Mouse (Mus musculus): ENCODE results near the gene Dtnb.
A peak's percentile ranks its signal among the peaks of the same experiment; 100 is the strongest.
"Not testable (repeated sequence)": the region's sequence is repeated elsewhere in the genome, so short reads cannot be mapped to it uniquely, and the experiment has no call there.

Gene Dtnb

DNA sequence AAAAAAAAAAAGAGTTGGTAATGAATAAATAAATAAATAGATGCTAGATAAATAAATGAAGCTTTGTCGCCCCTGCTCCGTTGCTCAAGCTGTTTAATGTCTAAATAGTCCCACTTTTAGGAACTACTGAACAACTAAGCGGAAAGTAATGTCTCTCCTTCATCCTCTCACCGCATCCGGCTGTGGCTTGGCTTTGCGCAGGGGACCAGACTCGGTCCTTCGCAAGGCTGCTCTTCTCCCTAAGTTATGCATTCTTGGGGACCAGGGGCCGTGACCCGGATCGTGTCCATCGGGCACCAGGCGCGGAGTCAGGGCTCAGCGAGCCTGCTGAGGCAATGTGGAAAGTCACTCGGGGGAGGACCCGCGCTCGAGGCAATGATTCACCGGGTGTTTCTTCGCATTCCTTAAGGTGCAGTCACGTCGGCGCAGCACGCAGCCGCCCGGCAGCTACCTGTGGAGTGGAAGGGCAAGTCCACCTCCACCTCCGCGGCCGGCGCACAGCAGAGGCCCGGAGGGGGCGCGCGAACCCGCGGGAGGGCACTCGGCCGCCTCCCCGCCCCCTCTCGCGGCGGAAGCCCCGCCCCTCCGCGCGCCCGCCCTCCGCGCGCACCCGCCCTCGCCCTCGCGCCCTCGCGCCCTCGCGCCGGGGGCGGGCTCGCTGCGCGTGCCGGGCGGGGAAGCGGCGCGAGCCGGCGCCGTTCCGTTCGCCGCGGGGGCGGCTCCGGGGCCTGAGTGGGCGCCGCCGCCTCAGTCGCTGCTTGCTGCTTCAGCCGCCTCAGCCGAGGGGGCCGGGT is at the start of gene Dtnb:
Gene Dtnb, plus strand, starts transcription at position 595 of the 794 bp plus-strand sequence.
- DNase-seq, result peak; percentile 77 to 82

DNA sequence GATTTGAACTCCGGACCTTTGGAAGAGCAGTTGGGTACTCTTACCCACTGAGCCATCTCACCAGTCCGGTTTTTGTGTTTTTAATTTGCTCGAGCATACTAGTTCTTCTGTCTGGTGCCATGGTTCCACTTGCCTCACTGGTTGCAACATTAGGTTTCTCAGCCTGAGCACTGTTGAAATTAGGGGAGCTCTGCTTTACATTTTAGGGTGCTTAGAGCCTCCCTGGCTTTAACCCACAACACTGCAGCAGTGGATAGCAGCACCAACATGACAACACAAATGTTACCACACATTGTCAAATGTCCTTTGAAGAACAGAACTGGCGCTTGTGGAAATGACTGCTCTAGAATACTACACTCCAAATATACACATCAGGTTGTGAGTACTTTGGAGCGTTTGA is 46.6 kb upstream of the Dtnb start:
- DNase-seq, result no peak

DNA sequence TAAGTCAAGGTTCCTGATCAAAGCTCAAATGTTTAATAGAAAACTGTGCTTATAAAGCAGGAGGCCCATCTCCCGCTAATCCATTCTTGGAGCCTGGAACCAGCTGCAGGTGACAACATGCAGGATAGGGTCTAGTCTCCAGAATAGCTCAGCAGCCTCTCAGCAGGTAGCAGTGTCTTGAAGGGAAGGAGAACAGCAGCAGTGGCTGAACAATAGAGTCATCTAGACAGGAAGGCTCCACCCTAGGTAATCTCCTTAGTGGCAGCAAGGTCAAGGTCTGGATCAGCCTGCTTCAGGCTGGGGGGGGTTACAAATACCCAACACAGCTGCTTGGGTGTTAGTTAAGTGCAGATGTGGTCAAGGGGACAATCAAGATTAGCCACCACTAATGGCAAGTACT is 36.7 kb upstream of the Dtnb start:
- not testable (repeated sequence) for DNase-seq

DNA sequence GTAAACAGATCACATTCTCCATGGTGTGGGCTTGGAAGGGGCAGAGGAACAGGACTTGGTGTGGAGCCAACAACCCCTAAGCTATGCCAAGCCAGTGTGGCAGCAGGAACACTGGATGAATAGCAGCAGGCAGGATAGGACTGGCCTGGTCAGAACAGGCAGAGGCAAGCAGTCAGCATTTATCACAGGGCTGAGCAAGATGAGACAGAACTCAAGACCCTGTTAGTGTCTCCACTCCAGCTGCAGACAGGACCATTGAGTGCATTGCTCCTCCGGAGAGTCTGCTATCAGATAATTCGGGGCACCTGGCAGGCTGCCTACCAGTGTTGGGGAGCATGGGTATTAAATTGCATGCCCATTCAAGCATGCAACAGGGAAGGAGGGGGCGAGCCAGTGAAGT is 34.6 kb upstream of the Dtnb start:
- no peak for DNase-seq

DNA sequence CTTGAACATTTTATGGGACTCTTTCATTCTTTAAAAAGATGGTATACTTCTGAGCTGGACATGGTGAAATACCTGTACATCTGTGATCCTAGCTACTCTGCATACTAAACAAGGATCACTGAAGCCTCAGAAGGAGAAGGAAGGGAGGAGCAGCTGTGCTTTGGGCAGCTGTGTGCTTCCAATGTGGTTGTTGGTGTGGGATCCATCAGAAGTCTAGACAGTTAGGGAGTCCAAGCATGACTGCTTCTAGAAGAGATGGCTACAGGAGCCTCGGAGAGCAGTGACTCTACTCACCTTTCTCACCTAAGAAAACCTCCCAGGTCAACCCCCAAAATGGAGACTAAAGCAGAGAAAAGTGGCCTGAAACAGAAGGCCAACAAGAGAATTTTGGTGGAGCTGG is 34.1 kb upstream of the Dtnb start:
- DNase-seq, result no peak

DNA sequence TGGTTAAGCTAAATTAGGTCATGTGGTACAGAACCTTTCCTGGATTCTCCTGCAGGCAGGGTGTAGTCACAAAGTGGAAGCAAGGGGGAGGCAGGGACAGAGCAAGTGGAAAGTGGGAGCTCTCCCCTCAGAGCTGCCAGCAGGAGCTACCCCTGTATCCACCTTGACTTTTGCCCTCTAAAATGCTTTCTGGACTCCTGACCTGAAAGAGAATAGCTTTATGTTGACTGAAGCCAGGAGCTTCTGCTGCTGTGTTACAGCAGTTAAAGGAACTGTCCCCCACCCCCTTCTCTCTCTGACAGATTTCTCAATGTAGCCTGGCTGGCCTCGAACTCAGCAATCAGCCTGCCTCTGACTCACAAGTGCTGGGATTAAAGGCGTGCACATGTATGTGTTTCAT is 32.6 kb upstream of the Dtnb start:
- DNase-seq, result no peak

DNA sequence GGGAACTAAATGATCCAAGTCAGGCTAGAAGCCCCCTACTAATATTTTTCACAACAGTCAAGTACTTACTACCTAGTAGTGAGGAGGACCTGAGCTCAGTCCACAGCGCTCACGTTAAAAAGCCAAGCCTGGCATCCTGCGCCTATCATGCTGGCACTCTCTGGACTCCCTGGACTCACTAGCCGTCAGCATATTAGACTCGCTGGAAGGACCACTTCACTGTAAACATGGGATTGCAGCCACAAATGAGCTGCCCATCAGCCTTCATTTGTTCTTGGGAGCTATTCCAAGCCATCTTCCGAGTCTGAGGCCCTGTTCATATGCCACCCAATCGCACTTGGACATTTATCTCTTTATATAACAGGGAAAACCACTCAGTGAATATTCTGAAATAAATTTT is 31.3 kb upstream of the Dtnb start:
- no peak for DNase-seq

DNA sequence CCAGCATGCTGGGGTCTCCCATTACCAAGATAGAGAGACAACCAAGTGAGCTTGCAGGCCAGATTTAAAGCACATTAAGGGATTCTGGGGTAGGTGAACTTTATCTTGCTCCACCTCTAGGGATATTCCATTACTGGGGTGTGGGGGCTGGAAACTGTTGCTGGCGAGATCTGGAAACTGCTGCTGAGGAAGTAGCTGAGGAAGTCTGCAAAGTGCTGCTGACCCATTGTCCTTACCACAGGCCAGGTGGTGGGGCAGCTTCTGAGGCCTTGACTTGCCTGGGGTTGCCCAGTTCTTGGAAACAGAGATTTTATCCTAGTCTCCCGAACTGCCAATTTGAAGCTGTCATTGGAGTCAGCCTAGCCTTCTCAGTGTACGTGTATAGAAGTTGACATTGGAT is 26.7 kb upstream of the Dtnb start:
- DNase-seq, result no peak

DNA sequence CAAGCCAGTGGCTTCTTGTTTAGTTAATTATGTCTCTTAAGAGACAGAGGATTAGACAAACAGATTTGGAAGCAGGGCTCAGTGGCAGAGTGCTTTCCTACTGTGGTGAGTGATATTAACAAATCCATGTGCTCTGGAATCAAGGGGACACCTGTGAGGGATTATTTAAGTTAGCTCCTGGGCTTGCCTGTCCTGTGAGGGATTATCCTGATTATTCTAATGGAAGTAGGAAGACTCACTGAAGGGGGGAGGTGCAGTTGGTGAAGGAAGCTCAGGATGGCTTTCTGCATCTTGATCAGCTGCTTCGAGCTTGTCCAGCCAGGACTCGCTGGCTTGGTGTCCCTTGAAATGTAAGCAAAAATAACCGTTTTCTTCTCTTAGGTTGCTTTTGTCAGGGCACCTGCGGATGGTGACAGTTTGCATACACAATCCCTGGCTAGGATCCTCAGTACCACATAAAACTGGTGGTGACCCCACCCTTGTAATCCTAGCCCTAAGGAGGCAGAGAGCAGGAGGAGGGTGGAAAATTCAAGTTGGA is 26.0 kb upstream of the Dtnb start:
- DNase-seq, result no peak

DNA sequence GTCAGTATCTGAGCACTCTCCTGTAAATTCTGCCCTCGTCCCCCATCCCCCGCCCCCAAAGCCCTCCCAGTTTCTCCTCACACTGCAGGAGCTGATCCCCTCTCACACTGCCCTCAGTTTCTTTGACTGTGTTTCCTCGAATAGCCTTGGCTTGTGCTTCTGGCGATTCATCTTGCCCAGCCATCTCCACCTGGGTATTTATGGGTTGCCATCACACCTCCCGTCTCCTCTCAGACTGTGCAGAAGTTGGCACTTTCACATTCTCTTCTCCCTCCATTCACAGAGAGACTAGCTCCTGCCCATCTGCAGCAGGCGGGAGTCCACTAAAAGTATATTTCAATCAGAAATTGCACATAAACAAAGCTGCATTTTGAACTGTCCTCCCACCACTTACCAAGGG is 25.4 kb upstream of the Dtnb start:
- DNase-seq, result no peak

DNA sequence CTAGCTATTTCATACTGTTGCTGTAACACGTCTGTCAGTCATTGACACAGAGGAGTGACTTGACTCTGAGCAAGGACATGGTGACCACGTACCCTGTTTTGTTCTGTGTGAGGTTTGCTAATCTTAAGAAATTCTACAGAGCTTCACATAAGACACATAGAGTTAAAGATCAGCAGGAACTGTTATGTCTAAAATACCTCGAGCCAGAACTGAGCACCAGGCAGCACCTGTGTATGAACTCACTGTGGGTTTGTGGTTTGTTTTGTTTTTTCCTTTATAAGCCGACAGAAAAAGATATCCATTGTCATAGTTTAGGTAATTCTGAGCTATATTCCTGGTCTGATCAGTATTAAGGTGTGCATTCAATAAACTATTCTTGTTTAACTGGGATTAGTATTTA is 24.7 kb upstream of the Dtnb start:
- no peak for DNase-seq

DNA sequence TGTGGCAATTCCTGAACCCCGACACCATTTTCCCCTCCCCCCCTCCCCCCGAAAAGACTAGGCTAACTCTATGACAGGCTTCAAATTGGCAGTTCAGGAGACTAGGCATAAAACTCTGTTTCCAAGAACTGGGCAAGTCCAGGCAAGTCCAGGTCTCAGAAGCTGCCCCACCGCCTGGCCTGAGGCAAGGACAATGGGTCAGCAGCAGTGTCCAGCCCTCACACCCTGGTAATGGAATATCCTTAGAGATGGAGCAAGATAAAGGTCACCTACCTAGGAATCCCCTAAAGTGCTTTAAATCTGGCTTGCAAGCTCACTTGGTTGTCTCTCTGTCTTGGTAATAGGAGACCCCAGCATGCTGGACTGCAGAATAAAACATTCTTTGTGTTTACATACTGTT is 24.3 kb upstream of the Dtnb start:
- no peak for DNase-seq

DNA sequence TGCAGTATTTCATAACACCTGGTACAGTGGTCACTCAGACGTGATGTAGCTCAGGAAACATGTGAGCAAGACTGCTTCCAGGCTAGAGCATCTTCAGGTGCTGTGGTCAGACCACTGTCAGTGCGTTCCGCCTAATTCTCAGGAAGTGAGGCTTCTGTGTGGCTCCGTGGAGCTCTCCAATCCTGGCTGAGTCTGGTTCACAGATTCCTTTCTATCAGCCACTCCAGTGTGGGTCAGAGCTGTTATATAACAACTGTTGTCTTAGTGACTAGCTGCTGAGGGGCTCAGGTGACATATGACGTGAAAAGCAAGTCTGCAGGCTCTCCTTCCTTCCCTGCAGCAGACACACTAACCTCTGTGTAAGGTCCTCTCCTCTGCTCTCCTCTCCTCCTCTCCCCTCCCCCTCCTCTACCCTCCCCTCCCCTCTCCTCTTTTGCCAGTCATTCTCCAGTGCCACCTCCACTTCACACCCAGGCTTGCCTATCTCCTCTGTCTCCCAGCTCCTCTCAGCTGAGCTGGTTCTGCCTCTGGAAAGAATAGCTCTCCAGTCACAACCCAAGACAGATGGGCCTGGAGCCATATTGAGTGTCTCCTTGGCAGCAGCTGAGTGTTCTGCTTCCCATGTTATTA is 23.5 kb upstream of the Dtnb start:
- DNase-seq, result peak in 1 of 2 experiments; percentile 2

DNA sequence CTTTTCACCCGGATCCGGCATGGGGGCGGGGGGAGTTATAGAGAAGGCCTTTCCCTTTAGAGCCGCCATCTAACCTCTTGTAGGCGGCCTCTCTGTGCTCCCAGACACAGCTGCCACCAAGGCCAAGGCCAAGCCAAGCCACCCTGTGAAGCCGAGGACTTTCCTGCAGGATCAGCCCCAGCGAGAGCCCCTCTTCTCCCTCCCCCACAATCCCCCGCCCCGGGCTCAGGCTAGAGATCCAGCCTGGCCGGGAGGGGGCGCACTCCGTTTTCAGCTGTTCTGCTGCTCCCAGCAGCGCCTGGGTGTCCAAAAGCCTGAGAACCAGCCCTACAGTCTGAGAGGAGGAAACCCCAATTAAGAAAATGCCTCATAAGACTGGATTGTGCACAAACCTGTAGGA is 21.9 kb upstream of the Dtnb start:
- peak; percentile 25 to 28 for DNase-seq

DNA sequence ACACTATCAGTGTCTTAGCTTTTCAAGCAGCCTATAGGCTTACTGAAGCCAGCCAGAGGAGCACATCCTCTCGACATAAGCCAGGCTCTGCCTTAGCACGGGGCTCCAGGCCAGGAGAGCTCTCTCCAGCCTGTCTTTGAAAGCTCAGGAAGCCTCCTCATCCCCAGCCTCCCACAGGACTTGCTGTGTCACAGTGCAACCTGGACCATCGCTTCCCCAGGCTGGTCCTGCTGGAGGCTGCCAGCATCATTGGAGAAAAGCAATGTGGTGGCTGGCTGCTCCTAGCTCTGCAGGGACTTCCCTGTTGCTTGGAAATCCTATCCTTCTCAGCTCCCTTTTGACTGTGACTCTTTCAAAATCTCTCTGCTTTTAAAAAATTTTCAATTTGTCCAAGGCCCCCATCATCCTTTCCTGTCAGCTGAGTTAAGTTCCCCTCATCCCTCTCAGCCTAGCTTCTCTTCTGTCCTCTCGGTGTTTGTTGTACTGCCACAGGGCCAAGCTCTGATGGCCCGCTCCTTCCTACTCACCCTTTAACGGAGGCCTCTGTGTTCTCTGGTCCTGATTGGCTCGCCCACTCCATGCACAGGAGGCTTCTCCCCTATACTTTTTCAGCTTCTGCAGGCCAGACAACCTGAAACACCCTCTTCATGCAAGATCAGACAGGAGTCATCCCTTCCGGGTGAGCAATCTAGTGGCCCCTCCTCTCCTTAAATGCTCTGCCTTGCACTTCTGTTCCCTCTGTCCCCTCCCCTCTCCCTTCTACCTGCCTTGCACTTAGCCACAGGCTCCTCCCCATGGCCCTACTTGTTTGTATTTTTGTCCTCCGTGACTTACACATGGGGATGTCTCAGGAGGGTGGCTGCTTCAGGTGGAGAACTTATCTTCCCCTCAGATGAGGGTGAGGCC is 14.5 kb upstream of the Dtnb start:
- DNase-seq, result no peak

DNA sequence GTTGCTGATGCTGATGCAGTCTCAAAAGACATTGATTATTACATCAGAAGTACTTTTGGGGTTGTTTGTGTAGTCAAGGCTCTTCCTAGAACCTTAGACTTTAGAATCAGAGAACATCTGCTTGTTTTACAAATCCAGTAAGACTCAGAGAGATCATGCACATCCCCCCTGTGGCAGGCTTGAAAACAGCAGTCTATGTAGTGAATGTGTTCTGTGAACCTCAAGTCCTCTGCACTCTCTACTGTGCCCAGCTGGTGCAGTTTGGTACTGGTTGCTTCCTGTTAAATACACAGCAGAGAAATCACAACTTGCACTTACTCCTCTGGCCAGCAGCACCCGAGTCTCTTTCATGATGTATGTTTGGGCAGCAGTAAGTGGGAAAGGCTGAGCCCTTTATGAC is 11.6 kb upstream of the Dtnb start:
- peak; percentile 66 to 73 for DNase-seq

DNA sequence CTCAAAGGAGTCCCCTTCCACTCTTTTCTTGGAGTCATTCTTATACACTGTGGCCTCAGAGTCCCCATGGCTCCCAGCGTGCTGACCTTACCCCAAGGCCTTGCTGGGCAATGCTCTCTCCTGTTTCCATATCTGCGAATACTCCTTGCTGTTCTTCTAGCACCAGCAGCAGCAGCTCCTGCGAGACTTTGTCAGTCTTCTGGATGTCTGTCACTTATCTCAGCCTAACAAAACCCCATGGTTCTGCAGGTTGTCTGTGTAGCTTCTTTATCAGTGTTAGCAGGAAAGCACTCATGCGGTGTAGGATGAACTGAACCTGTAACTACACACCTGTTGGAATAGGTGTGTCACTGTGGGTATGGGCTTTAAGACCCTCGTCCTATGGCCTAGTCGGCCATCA is 11.1 kb upstream of the Dtnb start:
- no peak for DNase-seq

DNA sequence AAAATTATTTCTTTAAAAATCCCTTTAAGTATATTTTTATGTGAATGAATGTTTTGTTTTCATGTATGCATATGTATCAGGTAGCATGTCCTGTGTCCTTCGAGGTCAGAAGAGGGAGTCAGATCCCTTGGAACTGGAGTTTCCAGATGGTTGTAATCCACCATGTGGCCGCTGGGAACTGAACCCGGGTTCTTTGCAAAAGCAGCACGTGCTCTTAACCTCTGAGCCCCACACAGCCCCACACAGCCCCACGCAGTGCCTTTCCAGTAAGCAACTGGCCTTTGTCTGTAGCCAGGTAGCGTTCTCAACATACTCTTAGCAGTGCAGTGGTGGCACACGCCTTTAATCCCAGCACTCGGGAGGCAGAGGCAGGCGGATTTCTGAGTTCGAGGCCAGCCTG is 9.4 kb upstream of the Dtnb start:
- DNase-seq, result no peak

DNA sequence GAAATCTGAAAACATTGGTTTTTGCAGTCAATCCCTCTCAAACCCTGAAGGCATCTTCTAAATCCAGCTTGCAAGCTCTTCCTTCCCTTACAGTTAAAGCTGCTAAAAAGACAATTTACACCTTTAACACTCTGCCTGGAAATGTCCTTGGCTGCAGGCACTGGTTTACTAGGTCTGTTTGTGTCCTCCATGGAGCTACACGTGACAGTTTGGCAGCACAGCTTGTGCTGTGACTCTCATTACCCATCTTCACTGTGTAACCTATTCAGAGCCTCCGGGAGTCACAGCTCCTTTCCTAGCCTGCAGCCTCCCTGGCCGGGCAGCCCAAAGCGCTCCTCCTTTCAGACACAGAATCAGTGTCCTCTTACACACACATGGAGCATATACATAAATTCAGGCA is 8.5 kb upstream of the Dtnb start:
- DNase-seq, result no peak

DNA sequence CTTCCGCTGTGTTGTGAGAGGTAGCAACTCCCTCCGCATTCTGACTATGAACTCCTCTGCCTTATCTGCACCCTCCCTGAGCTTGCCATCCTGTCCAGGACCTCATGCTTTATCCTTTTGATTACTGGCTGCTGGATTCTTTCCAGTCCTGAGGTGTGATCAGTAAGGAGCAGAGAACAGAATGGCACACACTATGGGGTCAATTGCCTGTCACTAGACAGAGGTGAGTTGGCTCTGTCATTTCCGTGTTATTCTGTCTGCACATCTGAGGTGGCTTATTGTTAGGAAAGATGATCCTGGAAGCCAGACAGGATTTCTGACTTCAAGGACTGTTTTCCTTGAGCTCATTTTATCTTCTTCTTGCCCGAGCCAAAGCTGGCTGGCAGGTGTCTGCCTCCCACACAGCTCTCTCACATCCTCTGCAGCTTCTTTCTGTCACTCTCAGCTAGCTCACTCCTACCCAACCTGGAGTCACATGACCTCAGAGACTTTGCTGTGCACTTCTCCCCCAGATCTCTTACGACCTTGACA is 3.7 kb upstream of the Dtnb start:
- DNase-seq, result no peak

DNA sequence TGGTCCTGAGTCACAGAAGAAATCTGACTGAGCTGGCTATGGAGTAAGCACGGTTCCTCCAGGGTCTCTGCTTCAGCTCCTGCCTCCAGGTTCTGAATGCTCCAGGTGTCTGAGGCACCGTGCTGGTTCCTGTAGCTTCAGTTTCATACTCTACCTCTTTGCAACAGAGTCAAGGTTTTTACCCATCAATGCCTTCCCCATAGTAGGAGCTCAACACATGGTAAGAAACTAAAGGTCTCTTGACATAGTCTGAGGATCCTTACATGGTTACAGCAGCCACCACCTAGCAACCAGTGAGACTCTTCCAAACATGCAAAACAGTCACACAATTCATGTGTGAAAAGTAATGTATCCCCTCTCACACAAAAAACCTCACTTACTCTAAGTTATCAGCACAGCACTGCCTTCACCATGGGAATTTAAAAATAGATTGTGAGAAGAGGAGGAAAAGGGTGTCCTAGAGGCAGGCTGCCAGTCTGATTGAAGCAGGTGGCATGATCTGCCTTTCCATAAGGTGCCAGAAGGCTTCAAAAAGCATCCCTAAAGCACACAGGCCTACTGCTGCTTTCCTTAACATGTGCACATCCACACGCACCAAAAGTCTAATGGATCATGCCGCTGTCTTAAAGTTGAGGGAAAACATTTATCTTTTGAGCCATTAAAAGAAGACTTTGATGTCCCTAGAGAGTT is 1.3 kb upstream of the Dtnb start:
- DNase-seq, result peak; percentile 54 to 59

DNA sequence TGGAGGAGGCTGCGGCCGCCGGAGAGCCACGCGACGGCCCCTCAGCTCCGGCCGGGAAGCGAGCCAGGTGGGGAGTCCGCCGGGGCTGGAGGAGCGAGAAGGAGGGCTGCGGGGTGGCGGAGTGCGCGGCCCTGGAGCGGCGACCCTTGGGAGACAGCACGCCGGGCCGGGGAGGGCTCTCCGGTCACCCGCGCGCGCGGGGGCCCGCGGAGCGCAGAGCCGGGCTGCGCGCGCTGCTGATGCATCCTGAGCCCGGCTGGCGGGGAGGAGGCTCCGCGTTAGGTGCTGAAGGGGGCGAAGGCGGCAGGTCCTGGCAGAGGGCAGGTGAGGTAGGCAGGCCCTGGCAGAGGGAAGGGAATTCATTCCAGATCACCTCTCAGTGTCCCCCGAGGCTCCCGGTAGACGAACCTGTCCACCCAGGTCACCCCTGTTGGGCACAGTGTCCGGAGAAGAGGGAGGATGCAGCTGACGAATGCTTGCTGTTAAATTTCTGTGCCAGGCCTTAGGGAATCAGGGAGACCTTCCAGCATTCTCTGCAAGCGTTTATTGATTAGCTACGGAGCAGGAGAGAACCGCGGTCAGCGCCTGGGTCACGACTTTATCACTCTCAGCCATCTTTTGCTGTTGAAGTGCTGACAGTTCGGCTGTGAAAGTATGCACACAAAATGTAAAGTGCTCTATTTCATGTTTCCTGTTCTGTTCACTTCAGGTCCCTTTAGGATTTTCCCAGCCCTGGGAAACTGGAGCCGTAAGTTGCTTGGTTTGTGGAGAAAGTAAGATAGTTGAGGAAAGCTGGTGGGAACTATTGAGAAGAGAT is 608 bp downstream of the Dtnb start:
- DNase-seq, result peak; percentile 78 to 79

Measured in B cell, adult 2 months (primary cell).